Mouse (Mus musculus) testis, adult 2 months (tissue): ENCODE measurements at regions not wholly inside any gene's neighbourhood (a gene's known extent, or its start where the extent isn't known, plus 50 kb on each side); places are given as distances from the start of the nearest gene placed in this dataset.

Experiments used
- CTCF ChIP-seq: fragments of 200-500 bp; IDR thresholded peaks from 2 replicates; pipeline ENCODE4 v1.5.1; 2012; ENCODE audit warnings: low read depth, mild to moderate bottlenecking, inconsistent platforms, low read length, moderate library complexity; ENCODE audit not compliant: control insufficient read depth, insufficient read depth, insufficient replicate concordance
- POLR2A ChIP-seq: fragments of 200-500 bp; IDR thresholded peaks from 2 replicates; pipeline ENCODE4 v1.6.1; 2012; ENCODE audit warnings: low read depth, mild to moderate bottlenecking, inconsistent platforms, low read length, moderate library complexity; ENCODE audit not compliant: control insufficient read depth

DNA sequence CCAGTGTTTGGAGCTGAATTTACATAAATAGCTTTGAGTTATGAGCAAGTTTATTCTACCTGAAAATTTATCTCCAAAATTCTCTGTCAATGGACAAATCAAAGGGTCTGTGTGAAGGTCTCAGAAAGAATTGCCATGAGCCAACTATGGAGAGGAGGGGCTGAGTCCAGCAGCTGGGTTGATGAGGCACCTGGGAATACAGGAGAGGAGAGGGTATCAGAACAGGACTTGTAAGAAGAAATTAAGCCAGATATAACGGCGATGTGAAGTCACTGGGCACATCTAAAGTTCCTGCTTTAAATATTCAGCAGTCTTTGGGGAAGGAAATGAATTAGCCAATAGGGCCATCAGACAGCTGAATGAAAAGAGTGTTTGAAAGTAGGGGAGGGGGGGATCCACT is 394.4 kb upstream of the Plxna2 start:
- TF ChIP-seq CTCF (no peak), POLR2A (no peak)
